Mouse (Mus musculus) ovary, postnatal 36 days (tissue): ENCODE results near the gene Cse1l.

Experiments used
- DNase-seq: peaks from one replicate; pipeline ENCODE4 v3.0.0; 2022; ENCODE audit warnings: low spot score, mixed read lengths

The Cse1l gene

DNA sequence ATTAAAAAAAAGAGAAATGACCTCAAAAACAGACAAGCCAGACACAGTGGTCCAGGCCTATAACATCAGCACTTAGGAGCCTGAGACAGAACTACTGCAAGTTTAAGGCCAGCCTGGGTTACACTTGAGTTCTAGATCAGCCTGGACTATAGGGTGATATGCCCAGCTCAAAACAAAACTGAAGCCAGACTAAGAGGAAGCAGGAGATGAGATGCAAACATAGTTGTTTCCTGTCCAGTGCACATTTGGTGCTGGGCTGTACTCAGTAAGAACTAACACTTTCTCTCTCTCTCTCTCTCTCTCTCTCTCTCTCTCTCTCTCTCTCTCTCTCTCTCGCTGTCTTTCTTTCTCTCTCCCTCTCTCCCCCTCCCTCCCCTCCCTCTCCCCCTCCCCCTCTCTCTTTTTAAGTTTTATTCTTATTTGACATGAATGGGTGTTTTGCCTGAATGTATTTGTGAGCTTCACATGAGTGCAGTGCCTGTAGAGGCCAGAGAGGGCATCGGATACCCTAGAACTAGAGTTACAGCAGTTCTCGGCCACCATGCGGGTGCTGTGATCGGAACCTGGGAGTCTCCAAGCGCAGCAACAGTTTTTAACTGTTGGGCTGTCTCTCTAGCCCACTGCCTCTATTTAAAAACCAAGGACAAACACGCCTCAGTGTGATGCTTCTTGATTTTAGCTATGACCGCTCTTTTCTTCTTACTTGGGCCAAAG is 4.9 kb upstream of the Cse1l start:
- DNase-seq: no peak

DNA sequence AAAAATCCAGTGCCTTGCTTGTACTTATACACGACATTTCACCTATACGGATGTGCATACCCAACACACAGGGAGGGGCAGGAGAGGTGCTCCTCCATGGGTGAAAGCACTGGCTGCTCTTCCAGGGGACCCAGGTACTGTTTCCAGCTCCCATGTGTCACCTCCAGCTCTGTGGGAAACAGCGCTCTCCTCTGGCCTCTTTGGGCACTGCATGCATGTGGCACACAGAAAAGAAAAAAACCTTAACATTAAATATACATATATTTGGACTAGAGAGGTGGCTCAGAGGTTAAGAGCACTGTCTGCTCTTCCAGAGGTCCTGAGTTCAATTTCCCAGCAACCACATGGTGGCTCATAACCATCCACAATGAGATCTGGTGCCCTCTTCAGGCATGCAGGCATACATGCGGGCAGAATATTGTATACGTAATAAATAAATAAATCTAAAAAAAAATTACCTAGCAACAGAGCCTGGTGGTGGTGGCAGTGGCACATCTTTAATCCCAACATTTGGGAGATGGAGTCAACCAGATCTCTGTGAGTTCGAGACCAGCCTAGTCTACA is 2.0 kb upstream of the Cse1l start:
- DNase-seq: no peak

DNA sequence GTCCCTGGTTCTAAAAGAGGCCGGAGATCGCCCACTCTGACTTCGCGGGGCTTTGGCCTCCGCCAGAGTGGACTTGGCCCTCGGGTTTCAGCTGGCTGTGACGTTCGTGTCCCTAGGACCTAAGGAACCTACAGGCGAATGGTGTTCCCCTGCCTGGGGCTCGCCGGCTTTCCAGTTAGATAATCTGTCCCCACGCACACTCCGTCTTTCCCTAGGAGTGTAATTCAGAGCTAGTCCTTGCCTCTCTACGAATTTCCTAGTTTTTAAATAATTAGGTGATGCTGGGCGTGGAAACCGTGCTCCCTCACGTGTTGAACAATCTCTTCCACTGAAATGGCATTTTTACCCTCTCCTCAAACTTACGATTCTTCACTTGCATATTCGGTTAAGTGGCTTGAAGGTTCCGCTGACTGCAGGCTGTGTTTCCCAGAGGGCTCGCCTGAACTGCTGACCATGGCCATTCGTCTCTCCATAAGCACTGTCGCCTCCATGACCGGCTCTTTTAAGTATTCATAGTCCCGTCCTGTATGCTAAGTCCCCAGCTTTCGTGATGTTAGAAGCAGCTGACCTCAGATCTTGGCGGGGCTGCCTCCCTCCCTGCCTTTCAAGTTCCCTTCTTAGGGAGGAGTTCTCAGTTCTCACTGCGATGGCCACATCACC is 813 bp downstream of the Cse1l start:
- peak; percentile 15 for DNase-seq

DNA sequence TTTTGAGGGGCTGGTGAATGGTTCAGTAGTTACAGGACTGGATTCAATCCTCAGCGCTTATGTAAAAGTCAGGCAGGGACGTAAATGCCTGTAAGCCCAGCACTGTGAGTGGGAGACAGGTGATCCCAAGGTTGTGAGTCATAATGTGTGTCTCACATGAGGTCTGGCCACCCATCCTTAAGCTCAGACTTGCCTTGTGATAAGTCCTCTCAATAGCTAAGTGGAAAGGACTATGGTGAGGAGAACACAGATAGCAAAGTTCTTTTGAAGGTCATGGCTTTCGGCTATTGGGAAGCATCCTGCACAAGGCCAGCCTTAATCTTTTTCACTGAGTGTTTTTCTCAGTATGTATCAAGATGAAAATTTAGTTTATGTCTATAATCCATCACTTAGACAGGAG is 3.9 kb downstream of the Cse1l start:
- DNase-seq: no peak

DNA sequence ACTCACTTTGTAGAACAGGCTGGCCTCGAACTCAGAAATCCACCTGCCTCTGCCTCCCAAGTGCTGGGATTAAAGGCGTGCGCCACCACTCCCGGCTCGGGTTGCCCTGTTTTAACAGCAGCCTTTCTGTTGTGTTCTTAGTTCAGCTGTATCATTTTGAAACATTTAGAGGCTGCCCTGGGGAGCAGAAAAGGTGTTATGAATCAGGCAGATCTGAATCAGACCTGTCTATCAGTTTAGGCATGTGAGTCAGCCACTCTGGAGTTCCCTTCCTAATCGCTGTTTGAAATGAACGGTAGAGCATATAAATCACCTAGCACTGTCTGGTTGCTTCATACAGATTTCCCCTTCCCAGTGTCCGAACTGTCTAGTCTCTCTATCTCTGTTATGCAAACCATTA is 4.7 kb downstream of the Cse1l start:
- DNase-seq: no peak

DNA sequence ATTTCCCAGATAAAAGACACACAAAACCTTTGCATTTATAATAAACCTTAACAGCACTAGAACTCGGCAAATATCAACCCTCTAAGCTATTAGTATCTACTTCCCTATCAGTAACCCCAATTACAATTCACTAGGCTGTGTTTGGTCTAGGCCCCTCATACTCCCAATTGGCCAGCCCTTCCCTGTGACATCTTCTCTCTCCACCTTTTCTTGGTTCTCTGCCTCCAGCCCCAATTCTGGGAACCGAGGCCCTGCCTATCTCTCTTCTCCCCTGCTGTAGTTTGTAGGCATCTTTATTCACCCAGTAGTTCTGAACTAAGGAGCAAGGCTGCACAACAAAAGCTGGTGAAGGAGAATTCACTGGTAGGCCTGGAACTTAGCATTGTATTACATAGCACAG is 18.1 kb downstream of the Cse1l start:
- no peak for DNase-seq

DNA sequence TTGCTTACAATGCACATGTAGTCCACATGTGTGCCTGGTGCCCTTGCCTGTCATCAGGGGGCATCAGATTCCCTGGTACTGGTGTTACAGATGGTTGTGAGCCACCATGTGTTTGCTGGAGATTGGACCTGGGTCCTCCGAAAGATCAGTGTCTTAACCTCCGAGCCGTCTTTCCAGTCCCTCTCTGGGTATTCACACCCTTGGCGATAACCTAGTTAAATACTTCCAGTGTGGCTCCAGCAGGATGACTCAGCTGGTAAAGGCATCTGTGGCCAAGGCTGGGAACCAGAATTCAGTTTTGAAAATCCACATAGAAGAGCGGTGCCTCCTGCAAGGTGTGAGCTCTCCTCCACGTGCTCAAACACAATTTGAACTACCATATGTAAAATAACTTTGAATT is 28.1 kb downstream of the Cse1l start:
- DNase-seq: no peak

DNA sequence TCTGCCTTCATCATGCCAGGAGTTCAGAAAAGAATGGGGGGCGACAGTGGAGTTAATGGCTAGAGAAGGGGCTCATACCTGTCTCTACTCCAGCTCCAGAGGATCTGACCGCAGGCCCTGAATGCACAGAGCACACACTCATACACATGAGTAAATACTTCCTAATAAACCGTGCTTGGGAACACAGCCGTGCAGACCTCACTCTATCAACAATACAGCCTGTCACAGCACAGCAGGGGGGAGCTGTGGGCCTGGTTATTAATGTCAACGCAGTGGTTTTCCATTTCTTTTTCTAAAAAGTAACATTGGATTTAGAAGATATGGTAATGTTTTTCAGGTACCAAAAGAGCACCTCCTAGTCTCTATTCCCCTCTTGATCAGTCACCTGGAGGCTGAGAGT is 28.6 kb downstream of the Cse1l start:
- DNase-seq: no peak

DNA sequence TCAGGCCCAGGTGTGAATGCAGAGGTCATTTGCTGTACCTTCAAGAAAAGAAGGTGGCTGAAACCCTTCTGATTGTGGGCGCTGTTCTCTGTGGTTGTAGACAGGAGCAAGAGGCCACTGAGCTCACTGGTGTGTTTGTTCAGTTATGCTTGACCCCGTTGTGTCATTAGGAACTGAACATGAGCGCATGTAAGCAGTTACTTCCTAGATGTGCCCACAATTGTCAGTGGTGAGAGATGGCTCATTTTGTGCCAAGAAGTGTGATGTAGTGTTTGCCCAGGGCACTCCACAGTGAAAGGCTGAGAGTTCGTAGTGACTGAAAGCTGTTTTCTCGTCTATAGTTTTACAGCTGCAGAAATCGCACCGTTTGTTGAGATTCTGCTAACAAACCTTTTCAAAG is 29.7 kb downstream of the Cse1l start:
- DNase-seq: no peak

DNA sequence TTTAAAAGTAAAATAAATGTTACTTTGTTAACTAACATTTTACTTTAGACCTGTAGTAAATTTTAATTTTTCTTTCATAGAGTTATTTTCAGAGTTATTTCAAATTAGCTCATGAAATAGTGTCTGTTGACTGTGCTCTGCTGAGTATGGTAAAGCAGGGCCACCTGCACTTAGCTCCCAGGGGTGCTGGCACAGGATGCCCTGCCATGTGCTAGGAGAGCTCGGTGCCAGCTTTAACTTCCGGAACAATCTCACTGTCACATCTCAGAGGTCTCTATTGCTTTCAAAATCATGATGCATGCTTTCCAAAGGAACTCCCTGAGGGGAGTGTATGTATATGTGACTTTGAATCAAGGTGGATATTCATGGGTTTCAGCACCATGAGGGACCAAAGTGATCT is 30.3 kb downstream of the Cse1l start:
- DNase-seq: no peak

DNA sequence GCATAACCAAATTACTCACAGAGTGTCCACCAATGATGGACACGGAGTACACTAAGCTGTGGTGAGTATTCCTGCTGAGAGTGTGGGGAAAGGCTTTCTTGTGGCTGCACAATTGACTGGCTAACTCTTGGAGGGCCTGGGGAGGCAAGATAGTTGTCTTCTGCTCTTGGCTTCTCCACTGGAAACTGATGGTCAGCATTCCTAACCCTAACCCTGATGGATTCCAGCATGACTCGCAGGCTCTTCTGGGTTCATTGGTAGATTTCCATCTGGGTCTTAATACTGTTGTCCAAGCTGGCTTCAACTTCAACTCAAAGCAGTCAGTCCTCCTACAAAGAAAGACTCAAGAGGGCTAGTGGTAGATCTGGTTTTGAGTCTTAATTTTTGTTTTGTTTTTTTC is 37.3 kb downstream of the Cse1l start:
- no peak for DNase-seq

DNA sequence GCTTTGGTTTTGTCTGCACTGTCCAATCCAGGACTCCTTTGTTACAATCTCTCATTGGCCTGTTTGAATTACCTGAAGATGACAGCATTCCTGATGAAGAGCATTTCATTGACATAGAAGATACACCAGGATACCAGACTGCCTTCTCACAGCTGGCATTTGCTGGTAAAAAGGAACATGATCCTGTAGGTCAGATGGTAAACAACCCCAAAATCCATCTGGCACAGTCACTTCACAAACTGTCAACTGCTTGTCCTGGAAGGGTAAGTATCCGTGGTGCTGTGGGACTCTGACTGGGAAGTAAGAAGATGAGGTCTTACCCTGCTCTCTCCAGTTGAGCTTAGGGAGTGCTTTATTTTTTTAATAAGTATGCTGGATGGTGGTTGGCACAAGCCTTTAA is 38.5 kb downstream of the Cse1l start:
- no peak for DNase-seq

DNA sequence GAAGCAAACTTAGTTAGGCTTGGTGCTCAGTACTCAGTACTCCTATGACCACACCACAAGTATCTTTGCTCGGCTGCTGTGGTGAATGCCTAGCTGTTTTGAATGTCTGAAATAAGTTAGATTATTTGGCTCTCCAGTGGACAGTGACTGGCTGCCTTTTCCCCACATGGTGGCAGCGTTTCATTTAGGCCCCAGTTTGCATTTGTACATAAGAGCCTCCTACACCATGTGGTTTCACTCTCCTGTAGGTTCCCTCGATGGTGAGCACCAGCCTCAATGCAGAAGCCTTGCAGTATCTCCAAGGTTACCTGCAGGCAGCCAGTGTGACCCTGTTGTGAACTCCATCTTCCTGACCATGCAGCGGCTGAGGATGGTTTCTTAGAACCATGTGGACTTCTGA is 39.6 kb downstream of the Cse1l start:
- no peak for DNase-seq

DNA sequence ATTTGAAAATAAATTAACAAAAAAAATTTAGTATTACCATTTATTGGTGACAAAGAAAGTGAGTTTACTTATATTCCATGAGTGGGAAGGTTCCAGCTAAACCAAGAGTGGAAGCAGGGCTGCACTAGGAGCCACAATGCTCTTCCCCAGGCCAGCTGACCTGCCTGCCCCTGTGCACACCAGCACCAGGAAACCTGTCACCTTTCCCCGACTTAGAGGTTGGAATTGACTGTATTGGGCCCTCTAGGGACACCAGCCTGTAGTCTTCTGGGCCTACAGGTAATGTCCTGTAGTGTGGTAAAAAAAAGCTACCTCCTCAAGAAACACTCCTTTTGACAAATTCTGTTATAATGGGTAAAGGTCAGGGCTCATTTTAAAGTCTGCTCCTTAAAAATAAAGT is 42.4 kb downstream of the Cse1l start:
- DNase-seq: no peak

DNA sequence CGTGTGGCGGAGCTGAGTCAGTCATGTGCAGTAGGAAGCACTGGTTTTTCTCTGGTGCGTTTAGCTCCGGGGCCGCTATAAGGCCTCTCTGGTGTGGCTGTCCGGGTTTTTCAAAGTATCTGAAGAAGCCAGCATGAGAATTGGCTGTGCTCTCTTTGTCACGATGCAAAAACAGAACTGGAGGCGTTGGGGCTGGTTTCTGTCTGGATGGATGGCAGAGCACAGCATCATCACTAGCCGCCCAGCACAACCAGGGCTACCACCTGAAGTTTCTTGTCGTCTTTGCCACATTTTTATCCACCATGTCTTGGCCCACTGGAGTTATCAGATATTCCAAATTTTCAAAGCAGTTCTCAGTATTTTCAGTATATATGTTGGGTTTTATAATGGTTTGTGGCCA is 43.1 kb downstream of the Cse1l start:
- no peak for DNase-seq

DNA sequence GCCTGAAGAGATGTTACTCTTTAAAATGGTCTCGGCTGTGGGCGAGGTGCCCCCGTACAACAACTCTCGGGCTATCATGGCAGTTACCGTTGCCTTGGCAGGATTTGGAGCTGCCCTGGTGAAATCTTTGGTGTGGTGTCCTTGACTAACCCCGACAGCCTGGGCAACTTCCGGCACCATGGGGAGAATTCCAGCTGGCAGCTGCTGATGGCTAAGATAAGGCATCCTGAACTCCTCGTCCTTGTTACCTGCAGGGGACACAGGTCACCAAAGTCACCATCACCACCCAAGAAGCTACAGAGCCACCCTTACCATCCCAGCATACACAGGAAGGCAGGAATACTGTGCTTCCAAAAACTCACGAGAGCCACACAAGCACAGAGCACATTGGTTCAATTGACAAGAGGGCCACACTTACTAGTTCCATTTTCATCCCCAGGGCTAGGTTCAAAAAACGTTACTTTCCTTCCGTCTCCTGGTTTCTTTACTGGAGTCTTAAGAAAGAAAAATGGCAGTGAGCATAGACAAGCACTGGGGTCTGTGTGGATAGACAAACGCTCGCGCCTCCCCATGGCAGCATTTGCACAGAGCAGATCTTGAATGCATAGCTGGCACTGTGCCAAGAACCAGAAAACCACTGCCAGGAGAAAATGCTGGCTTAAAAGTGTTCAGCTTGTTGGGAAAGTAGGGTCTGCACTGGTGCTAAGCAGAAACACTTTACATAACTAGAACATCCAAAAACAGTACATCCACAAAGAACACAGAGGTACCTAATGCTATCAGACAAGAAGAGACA is 45.2 kb downstream of the Cse1l start:
- no peak for DNase-seq

DNA sequence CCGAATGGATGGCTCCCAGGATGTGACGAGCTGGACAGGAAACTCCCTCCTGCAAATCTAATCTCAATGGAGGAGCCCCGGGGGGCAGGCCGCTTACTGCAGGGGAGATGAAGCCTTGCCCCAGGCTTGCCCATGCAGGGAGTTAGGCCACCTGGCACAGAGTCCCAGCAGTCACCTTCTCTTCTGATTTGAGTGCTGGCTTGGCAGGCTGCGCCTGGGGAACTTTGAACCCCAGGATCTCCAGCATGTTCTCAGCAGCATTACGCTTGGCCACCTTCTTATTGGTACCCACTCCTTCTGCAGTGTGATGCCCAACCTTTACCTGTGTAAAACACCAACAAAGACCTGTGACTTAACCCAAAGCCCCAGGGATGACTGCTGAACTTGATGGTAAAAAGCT is 46.3 kb downstream of the Cse1l start:
- DNase-seq: no peak

DNA sequence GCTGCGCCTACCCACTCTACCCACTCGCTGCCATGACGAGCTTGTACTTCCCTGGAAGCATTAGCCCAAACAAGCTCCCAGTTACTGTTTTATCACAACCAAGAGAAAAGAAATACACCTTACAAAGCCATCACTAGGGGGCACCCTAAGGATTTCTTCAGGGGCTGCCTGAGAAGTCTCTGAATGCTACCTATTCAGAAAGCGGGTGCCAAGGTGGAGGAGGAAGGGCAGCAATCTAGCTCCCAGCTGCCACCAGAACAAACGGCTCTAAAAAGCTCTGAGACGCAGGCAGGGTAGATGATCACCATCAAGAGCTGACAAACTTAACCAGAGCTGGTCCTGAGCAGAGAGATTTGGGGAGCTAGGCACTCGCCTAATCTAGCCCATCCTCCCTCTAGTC is 51.0 kb downstream of the Cse1l start:
- DNase-seq: no peak

DNA sequence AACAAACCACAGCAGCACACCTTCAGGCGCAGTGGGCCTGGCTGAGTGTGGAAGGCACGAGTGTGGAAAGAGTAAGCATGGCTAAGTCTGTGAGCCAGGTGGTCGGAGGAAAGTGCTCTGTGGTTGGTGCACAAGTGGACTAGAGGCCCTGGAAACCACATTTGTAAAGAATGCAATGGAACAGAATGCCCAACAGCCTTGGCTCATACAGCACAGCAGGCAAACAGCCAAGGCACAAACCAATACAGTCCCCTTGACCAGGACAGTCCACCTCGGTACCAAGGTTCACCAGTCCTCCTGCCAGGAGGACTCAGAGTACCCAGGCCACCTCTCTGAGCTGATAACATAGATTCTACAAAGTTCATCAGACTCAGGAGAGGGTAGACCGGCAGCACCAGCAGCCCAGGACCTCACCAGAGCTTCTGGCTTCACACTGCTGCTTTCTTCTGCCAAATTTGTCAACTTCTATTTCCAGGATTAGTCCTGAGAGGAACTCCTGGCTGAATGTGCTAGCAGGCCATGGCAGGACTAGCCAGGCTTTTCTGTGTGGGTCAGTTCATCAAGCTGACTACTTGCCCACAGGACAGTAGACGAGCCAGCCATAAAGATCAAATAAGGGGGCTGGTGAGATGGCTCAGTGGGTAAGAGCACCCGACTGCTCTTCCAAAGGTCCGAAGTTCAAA is 54.9 kb downstream of the Cse1l start:
- no peak for DNase-seq

DNA sequence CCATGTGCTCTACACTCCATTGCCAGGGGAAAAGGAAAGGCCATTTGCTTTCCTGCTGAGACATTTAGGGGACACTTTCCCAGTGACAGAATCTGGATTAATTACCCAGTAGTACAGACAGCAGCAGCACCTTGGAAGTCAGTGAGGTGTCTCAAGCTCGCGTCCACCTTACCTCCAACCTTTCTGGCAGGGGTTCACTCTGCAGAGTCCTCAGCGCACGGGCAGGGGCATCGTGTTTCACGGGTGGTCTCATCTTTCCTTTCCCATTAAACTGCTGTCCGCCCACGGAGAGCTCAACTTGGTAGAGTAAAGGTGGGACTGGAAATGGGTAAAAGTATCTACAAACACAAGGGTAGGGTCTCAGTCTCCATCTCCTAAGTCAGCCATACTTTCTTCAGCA is 57.4 kb downstream of the Cse1l start:
- DNase-seq: no peak

DNA sequence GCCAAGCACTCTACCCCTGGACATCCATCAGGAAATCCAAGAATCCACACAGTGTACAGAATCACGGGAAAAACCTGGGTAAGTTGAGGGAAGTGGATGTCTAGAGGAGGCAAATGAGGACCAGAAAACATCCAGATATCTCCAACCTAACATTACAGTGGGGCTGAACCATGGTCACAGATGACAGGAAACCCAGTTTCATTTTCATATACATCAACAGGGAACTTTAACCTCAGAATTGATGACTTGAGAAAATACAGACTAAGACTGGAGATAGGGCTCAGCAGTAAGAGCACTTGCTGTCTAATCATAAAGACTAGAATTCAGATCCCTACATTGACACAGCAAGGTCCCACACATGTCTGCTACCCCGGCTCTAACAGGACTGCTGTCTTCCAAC is 58.9 kb downstream of the Cse1l start:
- no peak for DNase-seq

DNA sequence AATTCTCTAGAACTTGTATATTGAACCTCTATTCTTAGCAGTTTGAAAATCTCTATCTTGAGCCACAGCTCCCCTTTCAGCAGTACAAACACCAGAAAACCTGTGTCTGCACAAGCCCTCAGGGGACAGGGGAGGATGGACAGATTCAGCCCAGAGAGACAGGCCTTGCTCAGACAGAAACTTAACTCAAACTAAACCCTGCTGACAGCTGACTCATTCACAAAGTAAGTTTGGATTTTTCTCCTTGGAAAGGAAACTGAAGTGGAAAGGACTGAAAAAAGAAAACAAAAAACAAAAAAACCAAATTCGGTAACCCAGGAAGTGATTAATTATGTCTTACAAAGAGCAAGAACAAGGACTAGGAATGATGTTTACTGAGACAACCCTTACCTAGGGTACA is 67.3 kb downstream of the Cse1l start:
- no peak for DNase-seq
